Mouse (Mus musculus) right cerebral cortex, postnatal 14 days (tissue): ENCODE data around the gene Serpina7.

Experiments used
- DNase-seq: peaks from one replicate; pipeline ENCODE4 v3.0.0; 2022

The Serpina7 gene

GRCm38 (mm10) chrX:139085077-139085476 is at the start of gene Serpina7:
Gene Serpina7, minus strand, starts transcription at chrX:139085236.
- no peak for DNase-seq

- no peak for DNase-seq
Observed at GRCm38 (mm10) chrX:139134031-139134430, 49.0 kb upstream of the Serpina7 start.

- no peak for DNase-seq
Observed at GRCm38 (mm10) chrX:139097197-139097596, 12.2 kb upstream of the Serpina7 start.

GRCm38 (mm10) chrX:139085943-139086342 is 907 bp upstream of the Serpina7 start, which contains the start of gene 4930513O06Rik:
Gene 4930513O06Rik, plus strand, starts transcription at chrX:139086243.
- no peak for DNase-seq

GRCm38 (mm10) chrX:139078493-139078892 is 6.5 kb downstream of the Serpina7 start:
- no peak for DNase-seq

- no peak for DNase-seq
Observed at GRCm38 (mm10) chrX:139064078-139064477, 21.0 kb downstream of the Serpina7 start.

- no peak for DNase-seq
Observed at GRCm38 (mm10) chrX:139053149-139053548, 31.9 kb downstream of the Serpina7 start.

- DNase-seq, result no peak
Observed at GRCm38 (mm10) chrX:139051976-139052375, 33.1 kb downstream of the Serpina7 start.

GRCm38 (mm10) chrX:139041148-139041547 is 43.9 kb downstream of the Serpina7 start:
- DNase-seq, result no peak

GRCm38 (mm10) chrX:139039314-139039713 is 45.7 kb downstream of the Serpina7 start:
- no peak for DNase-seq

GRCm38 (mm10) chrX:139037666-139038065 is 47.4 kb downstream of the Serpina7 start:
- no peak for DNase-seq
